In genomic region chr1:29595003-29595402, GRCm38 (mm10) we compare ENCODE assay signal across 24 mouse cellular contexts.
A peak's percentile ranks its signal among the peaks of the same experiment; 100 is the strongest.
DNase-seq lines count a peak whose midpoint lies in the region; ATAC-seq lines count a peak whose summit lies in the region.
"Had no signal": no experiment of that assay in that cellular context is flagged by ENCODE, and none has a peak within 500 bp of the region (broad histone marks: within the 10 kb centered on the region; RNA-seq: fewer than 3 reads in every experiment).

No protein-coding gene starts in this region.

- WGBS in hindbrain, embryonic 14.5 days: 44% methylated on average over 1 of the region's 1 CpGs
- WGBS in hindbrain, embryonic 11.5 days: 35% methylated on average over 1 of the region's 1 CpGs

- H3K4me1 ChIP-seq in hindbrain, embryonic 14.5 days (replicated peaks; ENCODE audit: control insufficient read depth, insufficient read depth, low read length): no peaks in the 10 kb centered on the region
- H3K4me1 ChIP-seq in hindbrain, embryonic 11.5 days (replicated peaks; ENCODE audit: control insufficient read depth, insufficient read depth, low read length): no peaks in the 10 kb centered on the region
- H3K4me1 ChIP-seq: hindbrain, embryonic 12.5 days; limb, embryonic 10.5 days; limb, embryonic 15.5 days; liver, embryonic 13.5 days; midbrain, embryonic 13.5 days had no signal

- H3K4me3 ChIP-seq in hindbrain, embryonic 14.5 days (replicated peaks; ENCODE audit: low read length): no peak overlapping the region
- no peak overlapping the region for H3K4me3 ChIP-seq in hindbrain, embryonic 11.5 days (ENCODE audit: low read depth, low read length)
- H3K4me3 ChIP-seq: hindbrain, embryonic 12.5 days; limb, embryonic 10.5 days; limb, embryonic 15.5 days; liver, embryonic 13.5 days; midbrain, embryonic 13.5 days had no signal

- no peak overlapping the region for H3K4me2 ChIP-seq in hindbrain, embryonic 14.5 days (replicated peaks)
- H3K4me2 ChIP-seq in hindbrain, embryonic 11.5 days (replicated peaks; ENCODE audit: low read depth, low read length): no peak overlapping the region
- H3K4me2 ChIP-seq: hindbrain, embryonic 12.5 days; limb, embryonic 15.5 days; liver, embryonic 13.5 days; midbrain, embryonic 13.5 days had no signal

- H3K9ac ChIP-seq in hindbrain, embryonic 14.5 days: no peak overlapping the region
- H3K9ac ChIP-seq in hindbrain, embryonic 11.5 days (ENCODE audit: low read depth, low read length): no peak overlapping the region
- H3K9ac ChIP-seq: hindbrain, embryonic 12.5 days; limb, embryonic 15.5 days; liver, embryonic 13.5 days; midbrain, embryonic 13.5 days had no signal

- H3K9me3 ChIP-seq in hindbrain, embryonic 14.5 days (ENCODE audit: control insufficient read depth, low read length): no peaks in the 10 kb centered on the region
- no peaks in the 10 kb centered on the region for H3K9me3 ChIP-seq in hindbrain, embryonic 11.5 days (ENCODE audit: control insufficient read depth, low read length)
- H3K9me3 ChIP-seq: hindbrain, embryonic 12.5 days; limb, embryonic 10.5 days; limb, embryonic 15.5 days; liver, embryonic 13.5 days; midbrain, embryonic 13.5 days had no signal

- H3K36me3 ChIP-seq in hindbrain, embryonic 14.5 days (replicated peaks; ENCODE audit: control insufficient read depth, insufficient read depth): no peaks in the 10 kb centered on the region
- H3K36me3 ChIP-seq in hindbrain, embryonic 11.5 days (ENCODE audit: control insufficient read depth, insufficient read depth, low read length): no peaks in the 10 kb centered on the region
- H3K36me3 ChIP-seq: hindbrain, embryonic 12.5 days; limb, embryonic 10.5 days; limb, embryonic 15.5 days; liver, embryonic 13.5 days; midbrain, embryonic 13.5 days had no signal

- no peak overlapping the region for H3K27ac ChIP-seq in hindbrain, embryonic 14.5 days
- no peak overlapping the region for H3K27ac ChIP-seq in hindbrain, embryonic 11.5 days (ENCODE audit: low read depth, low read length)
- H3K27ac ChIP-seq: hindbrain, embryonic 12.5 days; limb, embryonic 10.5 days; limb, embryonic 15.5 days; liver, embryonic 13.5 days; macrophage; midbrain, embryonic 13.5 days had no signal

- H3K27me3 ChIP-seq in hindbrain, embryonic 14.5 days (ENCODE audit: control insufficient read depth, insufficient read depth, low read length): no peaks in the 10 kb centered on the region
- H3K27me3 ChIP-seq in hindbrain, embryonic 11.5 days (ENCODE audit: control insufficient read depth, insufficient read depth, low read length): no peaks in the 10 kb centered on the region
- H3K27me3 ChIP-seq: hindbrain, embryonic 12.5 days; limb, embryonic 15.5 days; liver, embryonic 13.5 days; midbrain, embryonic 13.5 days had no signal

- DNase-seq in cerebellum, postnatal 14 days: peak; percentile 7 to 36
- no peak for DNase-seq in cerebellum, adult 11 months
- peak; percentile 13 for DNase-seq in hindbrain, embryonic 14.5 days (ENCODE audit: low spot score)
- DNase-seq in hindbrain, embryonic 11.5 days (ENCODE audit: low spot score): no peak
- DNase-seq in MN1 (ENCODE audit: low spot score): peak; percentile 65
- DNase-seq in brain, adult 2 months (ENCODE audit: low read depth, low spot score): peak; percentile 40
- DNase-seq: adrenal gland, adult 2 months; adrenal gland, postnatal 36 days; B cell, adult 2 months; heart, postnatal 14 days; kidney, adult 9 months; kidney, postnatal 10 days; liver, embryonic 13.5 days; lung, adult 18-20 months; lung, postnatal 10 days; thymus, postnatal 4 days had no signal

- ATAC-seq in hindbrain, embryonic 14.5 days (ENCODE audit: low FRiP score): no peak
- ATAC-seq in hindbrain, embryonic 11.5 days (ENCODE audit: low FRiP score): no peak
- no peak; the same call in 1 of the 2 replicates for ATAC-seq in frontal cortex, adult (ENCODE audit: low TSS enrichment)
- ATAC-seq: activated CD4-positive, CD25-positive, alpha-beta regulatory T cell, adult 4 months; intestine, postnatal 0 days; midbrain, embryonic 13.5 days had no signal

Comparison
In these comparisons a context has a peak if more than half of its experiments do, and no peak if none do; other contexts are left out.
1. DNase-seq: peak in cerebellum, postnatal 14 days (2 of 2), hindbrain, embryonic 14.5 days (single experiment), MN1 (single experiment) and brain, adult 2 months (single experiment); none in cerebellum, adult 11 months (single experiment) and hindbrain, embryonic 11.5 days (single experiment).